Mouse (Mus musculus) forebrain, embryonic 11.5 days (tissue): Measurements from ENCODE around the gene Tead3. TPM values are rescaled to one million over a fixed set of nuclear protein-coding genes. Genes with fewer than 3 reads are reported as not detected.

Experiments
- ATAC-seq: fragments of 200-750 bp; cut with Nextera tagmentation; replicated peaks from 2 replicates; pipeline ENCODE4 v1.8.0; 2017; ENCODE audit warnings: moderate TSS enrichment; ENCODE audit not compliant: low FRiP score
- DNase-seq: peaks from one replicate; pipeline ENCODE4 v3.0.0-alpha.2; 2017; ENCODE audit warnings: low spot score
- H3K27ac ChIP-seq: fragments of 300-500 bp; sonication (generic); 2 replicates; pipeline ENCODE4 v1.5.1; 2014; ENCODE audit warnings: low read depth, low read length
- H3K27me3 ChIP-seq: fragments of 300-500 bp; sonication (generic); 2 replicates; pipeline ENCODE4 v1.6.1; 2014; ENCODE audit warnings: mild to moderate bottlenecking, low read length, mixed read lengths; ENCODE audit not compliant: control insufficient read depth, insufficient read depth
- H3K36me3 ChIP-seq: fragments of 300-500 bp; sonication (generic); 2 replicates; pipeline ENCODE4 v1.6.1; 2014; ENCODE audit warnings: mild to moderate bottlenecking, low read length, moderate library complexity, mixed read lengths; ENCODE audit not compliant: control insufficient read depth, insufficient read depth
- H3K4me1 ChIP-seq: fragments of 300-500 bp; sonication (generic); replicated peaks from 2 replicates; pipeline ENCODE4 v1.6.1; 2014; ENCODE audit warnings: low read length, mixed read lengths; ENCODE audit not compliant: control insufficient read depth, insufficient read depth
- H3K4me2 ChIP-seq: fragments of 300-500 bp; sonication (generic); 2 replicates; pipeline ENCODE4 v1.6.1; 2014; ENCODE audit warnings: low read depth, mild to moderate bottlenecking, low read length, moderate library complexity, mixed read lengths; ENCODE audit not compliant: severe bottlenecking
- H3K4me3 ChIP-seq: fragments of 300-500 bp; sonication (generic); 2 replicates; pipeline ENCODE4 v1.5.1; 2014; ENCODE audit warnings: low read depth, low read length
- H3K9ac ChIP-seq: fragments of 300-500 bp; sonication (generic); 2 replicates; pipeline ENCODE4 v1.6.1; 2014; ENCODE audit warnings: low read length
- H3K9me3 ChIP-seq: fragments of 300-500 bp; sonication (generic); 2 replicates; pipeline ENCODE4 v1.6.1; 2016; ENCODE audit warnings: low read length, mixed read lengths; ENCODE audit not compliant: control insufficient read depth
- WGBS: fragments of 180-500 bp; shearing (Covaris S2); extraction: QIAGEN DNeasy Blood & Tissue Kit; methylation state at CpG from one replicate; pipeline ENCODE4 v1.1.7; 2014; 5-methylcytosine and 5-hydroxymethylcytosine counted together
- polyA plus RNA-seq: library from polyadenylated mRNA; unstranded; fragments of >200 nt; fragmentation: Nextera tagmentation; extraction: Ambion mirVana; gene quantifications from 2 replicates; pipeline ENCODE4 v1.2.1, GENCODE M21; 2014

The Tead3 gene
- polyA plus RNA-seq, 1 experiment from 2014 or later = 5.6 TPM

- Histone ChIP-seq H3K36me3 (peaks cover 3% of the 10 kb centered on the region; the same call in 1 of the 2 replicates), H3K4me3 (peak overlapping the region; percentile 58), H3K27ac (no peak overlapping the region), H3K4me2 (peak overlapping the region; percentile 84; the same call in 1 of the 2 replicates), H3K27me3 (no peaks in the 10 kb centered on the region), H3K9ac (peak overlapping the region; percentile 41; the same call in 1 of the 2 replicates), H3K9me3 (no peaks in the 10 kb centered on the region), H3K4me1 (peaks cover 9% of the 10 kb centered on the region)
- ATAC-seq (peak; percentile 22), DNase-seq (peak; percentile 67)
- WGBS = 30% methylated on average over 17 of the region's 17 CpGs
Observed at GRCm38 (mm10) chr17:28312232-28313211, 38.1 kb downstream of the Tead3 start.

- Histone ChIP-seq H3K4me1 (peaks cover 9% of the 10 kb centered on the region), H3K4me2 (no peak overlapping the region), H3K4me3 (no peak overlapping the region), H3K9ac (no peak overlapping the region), H3K36me3 (peaks cover 3% of the 10 kb centered on the region; the same call in 1 of the 2 replicates), H3K27ac (no peak overlapping the region), H3K9me3 (no peaks in the 10 kb centered on the region), H3K27me3 (no peaks in the 10 kb centered on the region)
- WGBS = 78% methylated on average over 5 of the region's 5 CpGs
- ATAC-seq (no peak), DNase-seq (peak; percentile 44)
Observed at GRCm38 (mm10) chr17:28311366-28312132, 39.1 kb downstream of the Tead3 start.

GRCm38 (mm10) chr17:28310831-28311230 is 39.8 kb downstream of the Tead3 start:
- Histone ChIP-seq H3K4me3 (no peak overlapping the region), H3K36me3 (no peaks in the 10 kb centered on the region; the same call in 1 of the 2 replicates), H3K27ac (no peak overlapping the region), H3K4me2 (no peak overlapping the region), H3K4me1 (peaks cover 9% of the 10 kb centered on the region), H3K27me3 (no peaks in the 10 kb centered on the region), H3K9ac (no peak overlapping the region), H3K9me3 (no peaks in the 10 kb centered on the region)
- WGBS = 84% methylated on average over 3 of the region's 3 CpGs
- ATAC-seq (no peak), DNase-seq (no peak)

- no peak overlapping the region for H3K9ac ChIP-seq
- DNase-seq = peak; percentile 93
- no peaks in the 10 kb centered on the region for H3K27me3 ChIP-seq
- H3K4me1 ChIP-seq = peaks cover 2% of the 10 kb centered on the region; the same call in 1 of the 2 replicates
- H3K9me3 ChIP-seq = no peaks in the 10 kb centered on the region
- H3K27ac ChIP-seq = no peak overlapping the region
- 23% methylated on average over 18 of the region's 18 CpGs for WGBS
- no peak overlapping the region for H3K4me2 ChIP-seq
- 0 out of 2 replicates have a peak, but pooled peaks have one; percentile 19 for ATAC-seq
- no peaks in the 10 kb centered on the region for H3K36me3 ChIP-seq
- H3K4me3 ChIP-seq = no peak overlapping the region
Observed at GRCm38 (mm10) chr17:28308297-28309195, 42.1 kb downstream of the Tead3 start.

GRCm38 (mm10) chr17:28305172-28305571 is 45.4 kb downstream of the Tead3 start:
- no peak overlapping the region for H3K4me2 ChIP-seq
- no peak for DNase-seq
- 0 out of 2 replicates have a peak, but pooled peaks cover 2% of the 10 kb centered on the region for H3K4me1 ChIP-seq
- H3K9me3 ChIP-seq = no peaks in the 10 kb centered on the region
- no peak overlapping the region for H3K4me3 ChIP-seq
- no peak for ATAC-seq
- H3K9ac ChIP-seq = no peak overlapping the region
- H3K27ac ChIP-seq = no peak overlapping the region
- 57% methylated on average over 10 of the region's 10 CpGs for WGBS
- no peaks in the 10 kb centered on the region for H3K27me3 ChIP-seq
- no peaks in the 10 kb centered on the region for H3K36me3 ChIP-seq

- H3K4me1 ChIP-seq = no peaks in the 10 kb centered on the region
- no peaks in the 10 kb centered on the region for H3K27me3 ChIP-seq
- no peaks in the 10 kb centered on the region for H3K9me3 ChIP-seq
- WGBS = 79% methylated on average over 3 of the region's 3 CpGs
- DNase-seq (no peak), ATAC-seq (no peak)
- H3K9ac ChIP-seq = no peak overlapping the region
- H3K4me2 ChIP-seq = no peak overlapping the region
- no peak overlapping the region for H3K27ac ChIP-seq
- H3K36me3 ChIP-seq = no peaks in the 10 kb centered on the region
- no peak overlapping the region for H3K4me3 ChIP-seq
Observed at GRCm38 (mm10) chr17:28300850-28301249, 49.8 kb downstream of the Tead3 start.

GRCm38 (mm10) chr17:28300323-28300722 is 50.3 kb downstream of the Tead3 start:
- Histone ChIP-seq H3K27ac (no peak overlapping the region), H3K27me3 (no peaks in the 10 kb centered on the region), H3K36me3 (no peaks in the 10 kb centered on the region), H3K9ac (no peak overlapping the region), H3K9me3 (no peaks in the 10 kb centered on the region), H3K4me2 (no peak overlapping the region), H3K4me3 (no peak overlapping the region), H3K4me1 (no peaks in the 10 kb centered on the region)
- 63% methylated on average over 9 of the region's 9 CpGs for WGBS
- ATAC-seq (no peak), DNase-seq (no peak)
